Comparison of ENCODE assay signal across 9 mouse cellular contexts in genomic region chr14:54412629-54413170, GRCm38 (mm10). TPM values are rescaled to one million over a fixed set of nuclear protein-coding genes. Genes with fewer than 3 reads are reported as not detected.
DNase-seq lines count a peak whose midpoint lies in the region; ATAC-seq and TF ChIP-seq lines count a peak whose summit lies in the region.
"Had no signal": no experiment of that assay in that cellular context is flagged by ENCODE, and none has a peak within 500 bp of the region (broad histone marks: within the 10 kb centered on the region; RNA-seq: fewer than 3 reads in every experiment).

No protein-coding gene starts in this region.

- H3K36me3 ChIP-seq in neural tube, embryonic 15.5 days, result no peaks in the 10 kb centered on the region
- no peaks in the 10 kb centered on the region for H3K36me3 ChIP-seq in liver, embryonic 14.5 days (replicated peaks; ENCODE audit: control insufficient read depth, insufficient read depth, low read depth)
- no peaks in the 10 kb centered on the region for H3K36me3 ChIP-seq in stomach, embryonic 15.5 days
- H3K36me3 ChIP-seq: hindbrain, embryonic 15.5 days had no signal

- DNase-seq in adrenal gland, adult 2 months, result peak; percentile 65
- no peak for DNase-seq in adrenal gland, postnatal 4 days (ENCODE audit: low spot score in 2 of 2)
- DNase-seq in neural tube, embryonic 10.5 days (ENCODE audit: extremely low spot score, low spot score), result peak; percentile 43
- DNase-seq in embryo, embryonic 10.5 days (ENCODE audit: low spot score), result peak; percentile 83
- DNase-seq in liver, embryonic 14.5 days (ENCODE audit: low read depth in 3 of 3, low spot score in 3 of 3), result no peak

- peaks cover 28% of the 10 kb centered on the region for H3K27me3 ChIP-seq in neural tube, embryonic 15.5 days (replicated peaks)
- no peaks in the 10 kb centered on the region for H3K27me3 ChIP-seq in liver, embryonic 14.5 days (ENCODE audit: control insufficient read depth, insufficient read depth, low read length)
- H3K27me3 ChIP-seq in stomach, embryonic 15.5 days (replicated peaks), result no peaks in the 10 kb centered on the region

- no peak overlapping the region for H3K4me3 ChIP-seq in neural tube, embryonic 15.5 days (replicated peaks)
- no peak overlapping the region for H3K4me3 ChIP-seq in liver, embryonic 14.5 days (ENCODE audit: insufficient read depth in 1 of 2, low read depth in 2 of 2, low read length in 2 of 2)
- no peak overlapping the region for H3K4me3 ChIP-seq in stomach, embryonic 15.5 days (replicated peaks)
- H3K4me3 ChIP-seq: hindbrain, embryonic 15.5 days had no signal

- H3K9me3 ChIP-seq in neural tube, embryonic 15.5 days (replicated peaks), result no peaks in the 10 kb centered on the region
- no peaks in the 10 kb centered on the region for H3K9me3 ChIP-seq in liver, embryonic 14.5 days (ENCODE audit: control insufficient read depth, low read length)
- no peaks in the 10 kb centered on the region for H3K9me3 ChIP-seq in stomach, embryonic 15.5 days
- H3K9me3 ChIP-seq: hindbrain, embryonic 15.5 days had no signal

- TF ChIP-seq CTCF in liver, embryonic 14.5 days (IDR thresholded peaks at IDR 0.05; ENCODE audit: low read depth), result peak; percentile 86

- H3K27ac ChIP-seq in neural tube, embryonic 15.5 days (replicated peaks), result no peak overlapping the region
- H3K27ac ChIP-seq in liver, embryonic 14.5 days, result no peak overlapping the region
- H3K27ac ChIP-seq in stomach, embryonic 15.5 days, result peak overlapping the region; percentile 78; the same call in 1 of the 2 replicates
- H3K27ac ChIP-seq: hindbrain, embryonic 15.5 days had no signal

- TF ChIP-seq EP300 in liver, embryonic 14.5 days (IDR thresholded peaks at IDR 0.05; ENCODE audit: low read depth), result no peak

- WGBS in neural tube, embryonic 15.5 days, result 52% methylated on average over 2 of the region's 2 CpGs
- WGBS in liver, embryonic 14.5 days (ENCODE audit: insufficient replicate concordance), result 41% methylated on average over 2 of the region's 2 CpGs
- WGBS in stomach, embryonic 15.5 days, result 50% methylated on average over 2 of the region's 2 CpGs

- ATAC-seq in neural tube, embryonic 15.5 days (ENCODE audit: low FRiP score), result no peak
- ATAC-seq in inflammation-experienced regulatory T-cells, adult 6 months, result peak; percentile 46
- no peak for ATAC-seq in liver, embryonic 14.5 days (ENCODE audit: insufficient read depth)
- ATAC-seq in stomach, embryonic 15.5 days (ENCODE audit: insufficient read depth, low FRiP score, low read depth), result no peak

- peaks cover 21% of the 10 kb centered on the region for H3K4me1 ChIP-seq in neural tube, embryonic 15.5 days
- H3K4me1 ChIP-seq in liver, embryonic 14.5 days (replicated peaks; ENCODE audit: control insufficient read depth in 2 of 2, insufficient read depth in 2 of 2, low read length in 1 of 2), result peaks cover 0 to 23% of the 10 kb centered on the region in 2 experiments
- H3K4me1 ChIP-seq in stomach, embryonic 15.5 days, result peaks cover 38% of the 10 kb centered on the region

- H3K4me2 ChIP-seq in neural tube, embryonic 15.5 days, result no peak overlapping the region
- H3K4me2 ChIP-seq in liver, embryonic 14.5 days (ENCODE audit: low read depth), result no peak overlapping the region
- no peak overlapping the region for H3K4me2 ChIP-seq in stomach, embryonic 15.5 days
- H3K4me2 ChIP-seq: hindbrain, embryonic 15.5 days had no signal

- H3K9ac ChIP-seq in neural tube, embryonic 15.5 days (replicated peaks), result no peak overlapping the region
- H3K9ac ChIP-seq in liver, embryonic 14.5 days (replicated peaks), result no peak overlapping the region
- no peak overlapping the region for H3K9ac ChIP-seq in stomach, embryonic 15.5 days
- H3K9ac ChIP-seq: hindbrain, embryonic 15.5 days had no signal

RNA-seq across cellular contexts. Expression of gene Slc7a7, which starts 4.9 kb away (rescaled TPM):
- total RNA-seq in adrenal gland, adult 2 months (2021), result 1 to 10 TPM; 2.8 to 3.9 TPM
- 3.7 and 4.2 TPM in 2 replicates for polyA plus RNA-seq in adrenal gland, adult 2 months (2012; rRNA removed)
- 10 to 100 TPM in 1 of 2 experiments, 1 to 10 TPM in 1; 8.0 to 18.2 TPM for total RNA-seq in adrenal gland, postnatal 4 days (2021)
- polyA plus RNA-seq in neural tube, embryonic 15.5 days (2015; fragmentation: Nextera tagmentation; extraction: Ambion mirVana), result 6.2 and 7.9 TPM in 2 replicates
- polyA plus RNA-seq in inflammation-experienced regulatory T-cells, adult 6 months (2017; shearing (Covaris generic)), result 1 to 10 TPM in 1 of 3 experiments, under 1 TPM in 2; 0.42 to 2.5 (median 0.49) TPM
- polyA plus RNA-seq in liver, embryonic 14.5 days (2012; rRNA removed), result 7.8 and 8.7 TPM in 2 replicates
- 4.9 and 6.2 TPM in 2 replicates for polyA plus RNA-seq in liver, embryonic 14.5 days (2014; fragmentation: Nextera tagmentation; extraction: Ambion mirVana)
- 17.0 and 19.9 TPM in 2 replicates for polyA plus RNA-seq in stomach, embryonic 15.5 days (2015; fragmentation: Nextera tagmentation; extraction: Ambion mirVana)

RNA-seq across cellular contexts. Expression of gene Mrpl52, which starts 14.0 kb away (rescaled TPM):
- 100 to 1,000 TPM; 162 to 202 TPM for total RNA-seq in adrenal gland, adult 2 months (2021)
- polyA plus RNA-seq in adrenal gland, adult 2 months (2012; rRNA removed), result 2,091 and 3,081 TPM in 2 replicates
- 100 to 1,000 TPM; 219 to 235 TPM for total RNA-seq in adrenal gland, postnatal 4 days (2021)
- 236 and 303 TPM in 2 replicates for polyA plus RNA-seq in neural tube, embryonic 15.5 days (2015; fragmentation: Nextera tagmentation; extraction: Ambion mirVana)
- 100 to 1,000 TPM; 253 to 303 (median 292) TPM for polyA plus RNA-seq in inflammation-experienced regulatory T-cells, adult 6 months (2017; shearing (Covaris generic))
- polyA plus RNA-seq in liver, embryonic 14.5 days (2012; rRNA removed), result 107 and 177 TPM in 2 replicates
- 218 and 228 TPM in 2 replicates for polyA plus RNA-seq in liver, embryonic 14.5 days (2014; fragmentation: Nextera tagmentation; extraction: Ambion mirVana)
- 273 and 275 TPM in 2 replicates for polyA plus RNA-seq in stomach, embryonic 15.5 days (2015; fragmentation: Nextera tagmentation; extraction: Ambion mirVana)

RNA-seq across cellular contexts. Expression of gene Mmp14, which starts 18.7 kb away (rescaled TPM):
- total RNA-seq in adrenal gland, adult 2 months (2021), result 10 to 100 TPM; 36.2 to 39.9 TPM
- polyA plus RNA-seq in adrenal gland, adult 2 months (2012; rRNA removed), result 173 and 192 TPM in 2 replicates
- total RNA-seq in adrenal gland, postnatal 4 days (2021), result 100 to 1,000 TPM; 215 to 216 TPM
- polyA plus RNA-seq in neural tube, embryonic 15.5 days (2015; fragmentation: Nextera tagmentation; extraction: Ambion mirVana), result 40.7 and 60.5 TPM in 2 replicates
- under 1 TPM in 2 of 3 experiments, not detected in 1; 0.29 to 0.47 TPM for polyA plus RNA-seq in inflammation-experienced regulatory T-cells, adult 6 months (2017; shearing (Covaris generic))
- 17.7 and 19.0 TPM in 2 replicates for polyA plus RNA-seq in liver, embryonic 14.5 days (2012; rRNA removed)
- 14.4 and 15.5 TPM in 2 replicates for polyA plus RNA-seq in liver, embryonic 14.5 days (2014; fragmentation: Nextera tagmentation; extraction: Ambion mirVana)
- 126 and 139 TPM in 2 replicates for polyA plus RNA-seq in stomach, embryonic 15.5 days (2015; fragmentation: Nextera tagmentation; extraction: Ambion mirVana)

RNA-seq across cellular contexts. Expression of gene Lrp10, which starts 51.2 kb away (rescaled TPM):
- total RNA-seq in adrenal gland, adult 2 months (2021), result 100 to 1,000 TPM; 116 to 139 TPM
- 262 and 276 TPM in 2 replicates for polyA plus RNA-seq in adrenal gland, adult 2 months (2012; rRNA removed)
- total RNA-seq in adrenal gland, postnatal 4 days (2021), result 10 to 100 TPM; 77.0 to 88.0 TPM
- 31.8 and 33.7 TPM in 2 replicates for polyA plus RNA-seq in neural tube, embryonic 15.5 days (2015; fragmentation: Nextera tagmentation; extraction: Ambion mirVana)
- polyA plus RNA-seq in inflammation-experienced regulatory T-cells, adult 6 months (2017; shearing (Covaris generic)), result 10 to 100 TPM; 52.5 to 66.4 (median 63.3) TPM
- polyA plus RNA-seq in liver, embryonic 14.5 days (2012; rRNA removed), result 12.8 and 12.9 TPM in 2 replicates
- polyA plus RNA-seq in liver, embryonic 14.5 days (2014; fragmentation: Nextera tagmentation; extraction: Ambion mirVana), result 11.1 and 17.2 TPM in 2 replicates
- 49.6 and 51.9 TPM in 2 replicates for polyA plus RNA-seq in stomach, embryonic 15.5 days (2015; fragmentation: Nextera tagmentation; extraction: Ambion mirVana)

RNA-seq across cellular contexts. Expression of gene Oxa1l, which starts 52.1 kb away (rescaled TPM):
- 100 to 1,000 TPM in 1 of 2 experiments, 10 to 100 TPM in 1; 95.8 to 109 TPM for total RNA-seq in adrenal gland, adult 2 months (2021)
- 461 and 500 TPM in 2 replicates for polyA plus RNA-seq in adrenal gland, adult 2 months (2012; rRNA removed)
- total RNA-seq in adrenal gland, postnatal 4 days (2021), result 100 to 1,000 TPM; 147 to 149 TPM
- polyA plus RNA-seq in neural tube, embryonic 15.5 days (2015; fragmentation: Nextera tagmentation; extraction: Ambion mirVana), result 59.6 and 61.3 TPM in 2 replicates
- 10 to 100 TPM; 65.9 to 91.6 (median 69.3) TPM for polyA plus RNA-seq in inflammation-experienced regulatory T-cells, adult 6 months (2017; shearing (Covaris generic))
- polyA plus RNA-seq in liver, embryonic 14.5 days (2012; rRNA removed), result 27.9 and 29.8 TPM in 2 replicates
- 17.4 and 20.1 TPM in 2 replicates for polyA plus RNA-seq in liver, embryonic 14.5 days (2014; fragmentation: Nextera tagmentation; extraction: Ambion mirVana)
- polyA plus RNA-seq in stomach, embryonic 15.5 days (2015; fragmentation: Nextera tagmentation; extraction: Ambion mirVana), result 38.1 and 44.6 TPM in 2 replicates

Comparison
In these comparisons a context has a peak if more than half of its experiments do, and no peak if none do; other contexts are left out.
1. DNase-seq: peak in adrenal gland, adult 2 months (single experiment), neural tube, embryonic 10.5 days (single experiment) and embryo, embryonic 10.5 days (single experiment); none in adrenal gland, postnatal 4 days (0 of 2) and liver, embryonic 14.5 days (0 of 3).
2. RNA of gene Mmp14, which starts 18.7 kb away (polyA plus RNA-seq): 173 to 192 TPM in adrenal gland, adult 2 months, 126 to 139 TPM in stomach, embryonic 15.5 days, 40.7 to 60.5 TPM in neural tube, embryonic 15.5 days and 14.4 to 19.0 TPM in liver, embryonic 14.5 days; 0.29 to 0.47 TPM in inflammation-experienced regulatory T-cells, adult 6 months; every median in the first group is over 10 times any median in the second.